Mouse (Mus musculus): ENCODE results near the gene 0610009B22Rik. TPM values are rescaled to one million over a fixed set of nuclear protein-coding genes. Genes with fewer than 3 reads are reported as not detected.
"Not testable (repeated sequence)": the region's sequence is repeated elsewhere in the genome, so short reads cannot be mapped to it uniquely, and the experiment has no call there.

0610009B22Rik gene
- polyA plus RNA-seq, 1 experiment from 2014 or later = 81.0 TPM

- ATAC-seq (ENCODE audit: insufficient read depth) = no peak
These were observed 10.8 kb downstream of the 0610009B22Rik start for GRCm38 (mm10) chr11:51677737-51678418.

GRCm38 (mm10) chr11:51675386-51675785, 13.3 kb downstream of the 0610009B22Rik start:
- no peak overlapping the region for H3K27ac ChIP-seq (ENCODE audit: low read depth)
- no peak overlapping the region for H3K9ac ChIP-seq
- H3K9me3 ChIP-seq (ENCODE audit: low read depth, low read length) = no peaks in the 10 kb centered on the region
- WGBS = 73% methylated on average over 5 of the region's 5 CpGs
- DNase-seq = no peak
- no peaks in the 10 kb centered on the region for H3K36me3 ChIP-seq (ENCODE audit: insufficient read depth)
- H3K4me1 ChIP-seq (ENCODE audit: insufficient read depth) = no peaks in the 10 kb centered on the region
- TF ChIP-seq CTCF (IDR thresholded peaks at IDR 0.05; ENCODE audit: low read depth) = no peak
- no peak overlapping the region for H3K4me3 ChIP-seq (ENCODE audit: low read depth, low read length)
- H3K4me2 ChIP-seq = no peak overlapping the region
- no peaks in the 10 kb centered on the region for H3K27me3 ChIP-seq (ENCODE audit: insufficient read depth, low read length)
- ATAC-seq (ENCODE audit: insufficient read depth) = no peak

More at GRCm38 (mm10) chr11:51677737-51678418, 10.8 kb downstream of the 0610009B22Rik start:
- Histone ChIP-seq H3K4me1 (ENCODE audit: insufficient read depth) (no peaks in the 10 kb centered on the region), H3K27ac (ENCODE audit: low read depth) (no peak overlapping the region), H3K4me2 (no peak overlapping the region), H3K27me3 (ENCODE audit: insufficient read depth, low read length) (no peaks in the 10 kb centered on the region), H3K36me3 (ENCODE audit: insufficient read depth) (no peaks in the 10 kb centered on the region), H3K4me3 (ENCODE audit: low read depth, low read length) (no peak overlapping the region), H3K9me3 (ENCODE audit: low read depth, low read length) (no peaks in the 10 kb centered on the region), H3K9ac (no peak overlapping the region)
- 65% methylated on average over 6 of the region's 6 CpGs for WGBS
- no peak for TF ChIP-seq CTCF (IDR thresholded peaks at IDR 0.05; ENCODE audit: low read depth)
- DNase-seq = no peak

- Histone ChIP-seq H3K27me3 (ENCODE audit: insufficient read depth, low read length) (no peaks in the 10 kb centered on the region), H3K36me3 (ENCODE audit: insufficient read depth) (no peaks in the 10 kb centered on the region), H3K9me3 (ENCODE audit: low read depth, low read length) (no peaks in the 10 kb centered on the region), H3K4me2 (no peak overlapping the region), H3K9ac (no peak overlapping the region), H3K27ac (ENCODE audit: low read depth) (no peak overlapping the region), H3K4me1 (ENCODE audit: insufficient read depth) (no peaks in the 10 kb centered on the region), H3K4me3 (ENCODE audit: low read depth, low read length) (no peak overlapping the region)
- WGBS = 79% methylated on average over 9 of the region's 9 CpGs
- no peak for TF ChIP-seq CTCF (IDR thresholded peaks at IDR 0.05; ENCODE audit: low read depth)
- DNase-seq = no peak
- ATAC-seq (ENCODE audit: insufficient read depth) = no peak
These were observed 15.4 kb downstream of the 0610009B22Rik start for GRCm38 (mm10) chr11:51673291-51673690.

- Histone ChIP-seq H3K9me3 (ENCODE audit: low read depth, low read length) (no peaks in the 10 kb centered on the region), H3K9ac (no peak overlapping the region), H3K27me3 (ENCODE audit: insufficient read depth, low read length) (no peaks in the 10 kb centered on the region), H3K4me2 (no peak overlapping the region), H3K4me1 (ENCODE audit: insufficient read depth) (no peaks in the 10 kb centered on the region), H3K27ac (ENCODE audit: low read depth) (no peak overlapping the region), H3K36me3 (ENCODE audit: insufficient read depth) (no peaks in the 10 kb centered on the region), H3K4me3 (ENCODE audit: low read depth, low read length) (no peak overlapping the region)
- no peak for ATAC-seq (ENCODE audit: insufficient read depth)
- TF ChIP-seq CTCF (IDR thresholded peaks at IDR 0.05; ENCODE audit: low read depth) = no peak
- peak; percentile 37 for DNase-seq
- WGBS = 71% methylated on average over 2 of the region's 2 CpGs
These were observed 17.3 kb downstream of the 0610009B22Rik start for GRCm38 (mm10) chr11:51671376-51671775.

GRCm38 (mm10) chr11:51670846-51671245, 17.8 kb downstream of the 0610009B22Rik start:
- Histone ChIP-seq H3K27me3 (ENCODE audit: insufficient read depth, low read length) (no peaks in the 10 kb centered on the region), H3K4me2 (no peak overlapping the region), H3K36me3 (ENCODE audit: insufficient read depth) (no peaks in the 10 kb centered on the region), H3K4me3 (ENCODE audit: low read depth, low read length) (no peak overlapping the region), H3K9me3 (ENCODE audit: low read depth, low read length) (no peaks in the 10 kb centered on the region), H3K9ac (no peak overlapping the region), H3K27ac (ENCODE audit: low read depth) (no peak overlapping the region), H3K4me1 (ENCODE audit: insufficient read depth) (no peaks in the 10 kb centered on the region)
- TF ChIP-seq CTCF (IDR thresholded peaks at IDR 0.05; ENCODE audit: low read depth) = no peak
- ATAC-seq (ENCODE audit: insufficient read depth) (no peak), DNase-seq (no peak)
- 85% methylated on average over 7 of the region's 7 CpGs for WGBS

GRCm38 (mm10) chr11:51664747-51665146, 23.9 kb downstream of the 0610009B22Rik start:
- not testable (repeated sequence) for H3K4me3 ChIP-seq (ENCODE audit: low read depth, low read length); H3K9me3 ChIP-seq (ENCODE audit: low read depth, low read length); ATAC-seq (ENCODE audit: insufficient read depth); H3K9ac ChIP-seq; H3K4me1 ChIP-seq (ENCODE audit: insufficient read depth); H3K27ac ChIP-seq (ENCODE audit: low read depth); H3K36me3 ChIP-seq (ENCODE audit: insufficient read depth); H3K27me3 ChIP-seq (ENCODE audit: insufficient read depth, low read length); H3K4me2 ChIP-seq
- DNase-seq = peak; percentile 49
- WGBS = 67% methylated on average over 7 of the region's 7 CpGs

GRCm38 (mm10) chr11:51662632-51663031, 26.0 kb downstream of the 0610009B22Rik start:
- no peak for TF ChIP-seq CTCF (IDR thresholded peaks at IDR 0.05; ENCODE audit: low read depth)
- H3K27me3 ChIP-seq (ENCODE audit: insufficient read depth, low read length) = no peaks in the 10 kb centered on the region

More at GRCm38 (mm10) chr11:51662632-51663031, 26.0 kb downstream of the 0610009B22Rik start:
- H3K9ac ChIP-seq = no peak overlapping the region
- H3K9me3 ChIP-seq (ENCODE audit: low read depth, low read length) = no peaks in the 10 kb centered on the region
- DNase-seq (no peak), ATAC-seq (ENCODE audit: insufficient read depth) (no peak)
- 71% methylated on average over 7 of the region's 7 CpGs for WGBS
- H3K4me2 ChIP-seq = no peak overlapping the region
- no peaks in the 10 kb centered on the region for H3K36me3 ChIP-seq (ENCODE audit: insufficient read depth)
- H3K27ac ChIP-seq (ENCODE audit: low read depth) = no peak overlapping the region
- H3K4me3 ChIP-seq (ENCODE audit: low read depth, low read length) = no peak overlapping the region
- H3K4me1 ChIP-seq (ENCODE audit: insufficient read depth) = no peaks in the 10 kb centered on the region; the same call in 1 of the 2 replicates

Measured in lung, embryonic 14.5 days (tissue).